Mouse (Mus musculus): ENCODE data around the gene C130032M10Rik.

GRCm38 (mm10) chr9:114541279-114541741 is 25.8 kb downstream of the C130032M10Rik start:
- TF ChIP-seq CTCF (IDR thresholded peaks at IDR 0.05; ENCODE audit: low read depth, low read length) (no peak), POLR2A (IDR thresholded peaks at IDR 0.05; ENCODE audit: extremely low read depth, insufficient read depth, low read length) (no peak)
